Comparison of ENCODE assay signal across 23 mouse cellular contexts in genomic region chr15:83469279-83469821, GRCm38 (mm10). TPM values are rescaled to one million over a fixed set of nuclear protein-coding genes. Genes with fewer than 3 reads are reported as not detected.
DNase-seq lines count a peak whose midpoint lies in the region; ATAC-seq and TF ChIP-seq lines count a peak whose summit lies in the region.
"Had no signal": no experiment of that assay in that cellular context is flagged by ENCODE, and none has a peak within 500 bp of the region (broad histone marks: within the 10 kb centered on the region; RNA-seq: fewer than 3 reads in every experiment).

No protein-coding gene starts in this region.

- H3K9me3 ChIP-seq in limb, embryonic 13.5 days, result no peaks in the 10 kb centered on the region
- no peaks in the 10 kb centered on the region for H3K9me3 ChIP-seq in limb, embryonic 10.5 days (replicated peaks)
- no peaks in the 10 kb centered on the region for H3K9me3 ChIP-seq in hindbrain, embryonic 16.5 days (ENCODE audit: control insufficient read depth, low read length)
- H3K9me3 ChIP-seq: heart, embryonic 12.5 days; neural tube, embryonic 13.5 days had no signal

- WGBS in limb, embryonic 13.5 days, result 60% methylated on average over 6 of the region's 6 CpGs
- 68% methylated on average over 6 of the region's 6 CpGs for WGBS in limb, embryonic 10.5 days
- 60% methylated on average over 6 of the region's 6 CpGs for WGBS in hindbrain, embryonic 16.5 days

- peak; percentile 10; the same call in 1 of the 2 replicates for TF ChIP-seq CTCF in gastrocnemius, adult 2 months (IDR thresholded peaks at IDR 0.05)

- intact Hi-C loops in gastrocnemius, adult 2 months (cut with DNase I), result loop anchor here (10.0 kb wide), 1 partner anchor 55 kb away; no protein-coding TSS in a partner anchor

- H3K27ac ChIP-seq in gastrocnemius, adult 2 months, result peak overlapping the region; percentile 65
- no peak overlapping the region for H3K27ac ChIP-seq in limb, embryonic 13.5 days
- no peak overlapping the region for H3K27ac ChIP-seq in limb, embryonic 10.5 days
- no peak overlapping the region for H3K27ac ChIP-seq in hindbrain, embryonic 16.5 days (ENCODE audit: low read depth, low read length)
- H3K27ac ChIP-seq: neural tube, embryonic 13.5 days had no signal

- H3K9ac ChIP-seq in limb, embryonic 13.5 days, result no peak overlapping the region
- H3K9ac ChIP-seq in hindbrain, embryonic 16.5 days (ENCODE audit: low read depth, low read length), result no peak overlapping the region
- H3K9ac ChIP-seq: heart, embryonic 12.5 days; neural tube, embryonic 13.5 days had no signal

- no peak overlapping the region for H3K4me3 ChIP-seq in gastrocnemius, adult 2 months
- H3K4me3 ChIP-seq in limb, embryonic 13.5 days, result no peak overlapping the region
- no peak overlapping the region for H3K4me3 ChIP-seq in limb, embryonic 10.5 days
- H3K4me3 ChIP-seq in hindbrain, embryonic 16.5 days (ENCODE audit: low read length), result no peak overlapping the region
- H3K4me3 ChIP-seq: heart, embryonic 12.5 days; neural tube, embryonic 13.5 days had no signal

- peak; percentile 62 for DNase-seq in gastrocnemius, adult 2 months
- DNase-seq in gastrocnemius, postnatal 10 days, result no peak
- DNase-seq in limb, embryonic 10.5 days (ENCODE audit: low spot score), result no peak
- peak; percentile 36 for DNase-seq in MN1 (ENCODE audit: low spot score)
- DNase-seq in skeletal muscle tissue, adult 2 months (ENCODE audit: low read depth, low spot score), result peak; percentile 66
- no peak for DNase-seq in adrenal gland, postnatal 4 days (ENCODE audit: low spot score in 2 of 2)
- DNase-seq: adrenal gland, adult 8-10 months; B cell, adult 2 months; cerebellum, adult 2 months; cerebellum, postnatal 36 days; embryo, embryonic 11 days; kidney, adult 18-20 months; kidney, postnatal 4 days; liver; right cerebral cortex, postnatal 4 days had no signal

- no peaks in the 10 kb centered on the region for H3K27me3 ChIP-seq in limb, embryonic 13.5 days
- H3K27me3 ChIP-seq in limb, embryonic 10.5 days (ENCODE audit: low read depth, poor library complexity, severe bottlenecking), result no peaks in the 10 kb centered on the region
- H3K27me3 ChIP-seq in hindbrain, embryonic 16.5 days (replicated peaks; ENCODE audit: control insufficient read depth, insufficient read depth, low read length), result no peaks in the 10 kb centered on the region
- H3K27me3 ChIP-seq: heart, embryonic 12.5 days; neural tube, embryonic 13.5 days had no signal

- peak; percentile 21; the same call in 1 of the 2 replicates for ATAC-seq in limb, embryonic 13.5 days (ENCODE audit: low FRiP score, low read depth)
- ATAC-seq in hindbrain, embryonic 16.5 days, result no peak
- ATAC-seq: activated CD4-positive, CD25-positive, alpha-beta regulatory T cell, adult 4 months; forebrain, embryonic 16.5 days had no signal

- peaks cover 9% of the 10 kb centered on the region for H3K4me1 ChIP-seq in limb, embryonic 13.5 days
- H3K4me1 ChIP-seq in limb, embryonic 10.5 days, result peaks cover 16% of the 10 kb centered on the region
- H3K4me1 ChIP-seq in hindbrain, embryonic 16.5 days (ENCODE audit: control insufficient read depth, insufficient read depth, low read depth, low read length), result peaks cover 2% of the 10 kb centered on the region; the same call in 1 of the 2 replicates

- H3K36me3 ChIP-seq in limb, embryonic 13.5 days, result no peaks in the 10 kb centered on the region
- no peaks in the 10 kb centered on the region for H3K36me3 ChIP-seq in limb, embryonic 10.5 days
- H3K36me3 ChIP-seq in hindbrain, embryonic 16.5 days (ENCODE audit: control insufficient read depth, insufficient read depth, low read length), result no peaks in the 10 kb centered on the region
- H3K36me3 ChIP-seq: heart, embryonic 12.5 days; neural tube, embryonic 13.5 days had no signal

- H3K4me2 ChIP-seq in limb, embryonic 13.5 days (replicated peaks), result no peak overlapping the region
- no peak overlapping the region for H3K4me2 ChIP-seq in hindbrain, embryonic 16.5 days (ENCODE audit: low read length)
- H3K4me2 ChIP-seq: heart, embryonic 12.5 days; midbrain, embryonic 11.5 days; neural tube, embryonic 13.5 days had no signal

RNA-seq across cellular contexts. Expression of gene Pacsin2, which starts 4.9 kb away (rescaled TPM):
- 10 to 100 TPM; 43.7 to 70.1 TPM for total RNA-seq in gastrocnemius, adult 2 months (2021)
- 10 to 100 TPM; 42.8 to 44.4 TPM for total RNA-seq in gastrocnemius, postnatal 10 days (2021)
- 51.8 and 53.3 TPM in 2 replicates for polyA plus RNA-seq in limb, embryonic 13.5 days (2015; fragmentation: Nextera tagmentation; extraction: Ambion mirVana)
- polyA plus RNA-seq in limb, embryonic 10.5 days (2016; fragmentation: Nextera tagmentation; extraction: Ambion mirVana), result 56.9 and 61.0 TPM in 2 replicates
- total RNA-seq in adrenal gland, postnatal 4 days (2021), result 10 to 100 TPM; 80.4 to 80.7 TPM
- 26.9 and 32.1 TPM in 2 replicates for polyA plus RNA-seq in hindbrain, embryonic 16.5 days (2015; fragmentation: Nextera tagmentation; extraction: Ambion mirVana)

RNA-seq across cellular contexts. Expression of gene Ttll1, which starts 41.3 kb away (rescaled TPM):
- total RNA-seq in gastrocnemius, adult 2 months (2021), result 1 to 10 TPM; 2.5 to 3.8 TPM
- 1 to 10 TPM; 5.2 to 6.3 TPM for total RNA-seq in gastrocnemius, postnatal 10 days (2021)
- 23.4 and 25.1 TPM in 2 replicates for polyA plus RNA-seq in limb, embryonic 13.5 days (2015; fragmentation: Nextera tagmentation; extraction: Ambion mirVana)
- polyA plus RNA-seq in limb, embryonic 10.5 days (2016; fragmentation: Nextera tagmentation; extraction: Ambion mirVana), result 22.0 and 25.8 TPM in 2 replicates
- 10 to 100 TPM in 1 of 2 experiments, 1 to 10 TPM in 1; 9.8 to 11.3 TPM for total RNA-seq in adrenal gland, postnatal 4 days (2021)
- polyA plus RNA-seq in hindbrain, embryonic 16.5 days (2015; fragmentation: Nextera tagmentation; extraction: Ambion mirVana), result 119 and 127 TPM in 2 replicates

RNA-seq across cellular contexts. Expression of gene Bik, which starts 57.3 kb away (rescaled TPM):
- total RNA-seq in gastrocnemius, adult 2 months (2021), result 1 to 10 TPM in 1 of 2 experiments, under 1 TPM in 1; 0.50 to 1.2 TPM
- total RNA-seq in gastrocnemius, postnatal 10 days (2021), result 1 to 10 TPM; 2.0 to 3.3 TPM
- 3.5 and 3.7 TPM in 2 replicates for polyA plus RNA-seq in limb, embryonic 13.5 days (2015; fragmentation: Nextera tagmentation; extraction: Ambion mirVana)
- polyA plus RNA-seq in limb, embryonic 10.5 days (2016; fragmentation: Nextera tagmentation; extraction: Ambion mirVana), result 1.7 and 2.6 TPM in 2 replicates
- 1 to 10 TPM; 8.2 to 9.1 TPM for total RNA-seq in adrenal gland, postnatal 4 days (2021)
- polyA plus RNA-seq in hindbrain, embryonic 16.5 days (2015; fragmentation: Nextera tagmentation; extraction: Ambion mirVana), result 0.29 and 0.65 TPM in 2 replicates
- total RNA-seq: left cerebral cortex, postnatal 25 days had no signal

Comparison
In these comparisons a context has a peak if more than half of its experiments do, and no peak if none do; other contexts are left out.
1. DNase-seq: peak in gastrocnemius, adult 2 months (single experiment), MN1 (single experiment) and skeletal muscle tissue, adult 2 months (single experiment); none in gastrocnemius, postnatal 10 days (single experiment), limb, embryonic 10.5 days (single experiment) and adrenal gland, postnatal 4 days (0 of 2).